Mouse (Mus musculus) C2C12 (cell line): Measurements from ENCODE around the gene AC134908.4.

Experiments
- CEBPB ChIP-seq: IDR thresholded peaks from one replicate; pipeline ENCODE4 v1.6.1; 2011; ENCODE audit warnings: low read depth, mild to moderate bottlenecking, control low read depth, moderate library complexity
- CTCF ChIP-seq: IDR thresholded peaks from one replicate; pipeline ENCODE4 v1.5.1; 2011; ENCODE audit not compliant: control insufficient read depth, insufficient read depth, insufficient read length
- FOSL1 ChIP-seq: IDR thresholded peaks from one replicate; pipeline ENCODE4 v1.8.0; 2011; ENCODE audit warnings: mild to moderate bottlenecking, low read length; ENCODE audit not compliant: poor library complexity, insufficient read depth, severe bottlenecking
- MAX ChIP-seq: IDR thresholded peaks from one replicate; pipeline ENCODE4 v1.6.1; 2011; ENCODE audit warnings: mild to moderate bottlenecking, control low read depth
- USF1 ChIP-seq: IDR thresholded peaks from one replicate; pipeline ENCODE4 v1.6.1; 2011; ENCODE audit warnings: low read depth, mild to moderate bottlenecking, control low read depth, moderate library complexity

DNA sequence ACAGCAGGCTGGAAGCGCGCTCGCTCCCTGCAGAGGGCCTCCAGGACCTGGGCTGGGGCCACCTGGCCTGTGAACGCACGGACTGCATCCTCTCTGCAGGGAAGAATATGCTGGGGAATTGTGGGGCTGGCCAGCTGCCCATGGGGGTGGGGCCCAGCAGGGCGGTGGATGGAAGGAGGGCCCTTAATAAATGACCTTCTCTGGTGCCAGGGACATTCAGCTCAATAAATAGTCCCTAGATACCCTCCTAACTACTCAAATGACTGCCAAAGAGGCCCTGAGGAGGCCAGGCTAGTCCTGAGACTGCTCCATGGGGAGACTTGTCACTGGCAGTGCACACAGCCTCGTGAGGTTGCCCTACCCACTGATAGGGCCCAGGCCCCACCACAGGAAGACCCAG is 12.4 kb downstream of the AC134908.4 start:
- TF ChIP-seq CTCF (no peak), USF1 (no peak), MAX (no peak), FOSL1 (no peak), CEBPB (no peak)
